Mouse (Mus musculus) liver, embryonic 12.5 days (tissue): ENCODE data around the gene Dscam. TPM values are rescaled to one million over a fixed set of nuclear protein-coding genes. Genes with fewer than 3 reads are reported as not detected.
"Not testable (repeated sequence)": the region's sequence is repeated elsewhere in the genome, so short reads cannot be mapped to it uniquely, and the experiment has no call there.

Experiments
- ATAC-seq: fragments of 200-750 bp; cut with Nextera tagmentation; 2 replicates; pipeline ENCODE4 v1.8.0; 2017; ENCODE audit warnings: moderate number of reproducible peaks, mild to moderate bottlenecking, moderate library complexity
- H3K27ac ChIP-seq: fragments of 300-500 bp; sonication (generic); 2 replicates; pipeline ENCODE4 v1.5.1; 2016; ENCODE audit warnings: mild to moderate bottlenecking
- H3K27me3 ChIP-seq: fragments of 300-500 bp; sonication (generic); replicated peaks from 2 replicates; pipeline ENCODE4 v1.6.1; 2016; ENCODE audit warnings: mild to moderate bottlenecking, moderate library complexity
- H3K36me3 ChIP-seq: fragments of 300-500 bp; sonication (generic); 2 replicates; pipeline ENCODE4 v1.6.1; 2016; ENCODE audit warnings: mild to moderate bottlenecking, moderate library complexity
- H3K4me1 ChIP-seq: fragments of 300-500 bp; sonication (generic); 2 replicates; pipeline ENCODE4 v1.6.1; 2016
- H3K4me2 ChIP-seq: fragments of 300-500 bp; sonication (generic); 2 replicates; pipeline ENCODE4 v1.6.1; 2016; ENCODE audit warnings: mild to moderate bottlenecking, moderate library complexity
- H3K4me3 ChIP-seq: fragments of 300-500 bp; sonication (generic); 2 replicates; pipeline ENCODE4 v1.5.1; 2016; ENCODE audit warnings: mild to moderate bottlenecking, moderate library complexity
- H3K9ac ChIP-seq: fragments of 300-500 bp; sonication (generic); 2 replicates; pipeline ENCODE4 v1.6.1; 2016; ENCODE audit warnings: mild to moderate bottlenecking, moderate library complexity
- H3K9me3 ChIP-seq: fragments of 300-500 bp; sonication (generic); replicated peaks from 2 replicates; pipeline ENCODE4 v1.6.1; 2016; ENCODE audit warnings: mild to moderate bottlenecking, moderate library complexity
- WGBS: fragments of 180-500 bp; shearing (Covaris S2); methylation state at CpG from one replicate; pipeline ENCODE4 v1.1.7; 2016; ENCODE audit not compliant: insufficient replicate concordance; 5-methylcytosine and 5-hydroxymethylcytosine counted together
- polyA plus RNA-seq: library from polyadenylated mRNA; unstranded; fragments of >200 nt; fragmentation: Nextera tagmentation; extraction: Ambion mirVana; gene quantifications from 2 replicates; pipeline ENCODE4 v1.2.1, GENCODE M21; 2016

Gene Dscam
- polyA plus RNA-seq, 1 experiment from 2014 or later = not detected

DNA sequence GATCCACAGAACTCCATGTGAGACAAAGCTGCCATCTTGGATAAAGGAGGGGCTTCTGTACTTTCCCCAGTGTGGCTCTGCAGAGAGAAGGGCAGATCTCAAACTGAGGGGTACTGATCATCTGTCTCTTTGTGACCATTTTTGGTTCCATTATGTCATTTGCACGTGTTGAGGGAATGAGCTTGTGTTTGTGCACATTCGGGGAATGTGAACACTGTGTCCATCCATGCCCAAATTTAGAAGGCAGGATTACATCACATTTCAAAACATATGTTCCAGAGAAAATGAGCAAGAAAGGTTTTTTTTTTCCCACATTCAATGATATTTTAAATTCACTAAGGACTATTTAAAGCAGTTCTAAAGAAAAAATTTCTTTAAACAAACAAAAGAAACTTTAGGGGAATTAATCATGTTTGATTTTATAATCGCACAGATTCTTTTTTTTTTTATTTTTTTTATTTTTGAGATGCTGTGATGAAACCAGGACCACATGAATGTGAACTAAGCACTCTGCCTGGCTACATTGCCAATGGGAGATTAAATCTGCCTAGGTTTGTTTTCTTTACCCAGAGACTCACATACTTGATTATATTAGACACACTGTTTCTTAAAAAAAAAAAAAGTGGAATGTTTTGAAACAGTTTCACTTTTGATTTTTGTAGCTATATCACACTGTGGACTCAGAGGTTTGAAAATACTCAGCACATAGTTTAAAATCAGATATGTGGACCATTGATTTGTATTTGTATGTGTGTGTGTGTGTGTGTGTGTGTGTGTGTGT is 269.1 kb downstream of the Dscam start:
- no peak overlapping the region for H3K27ac ChIP-seq
- H3K4me3 ChIP-seq = no peak overlapping the region
- H3K9ac ChIP-seq = no peak overlapping the region
- no peak for ATAC-seq
- H3K27me3 ChIP-seq = no peaks in the 10 kb centered on the region
- peaks cover 48% of the 10 kb centered on the region for H3K4me1 ChIP-seq
- H3K4me2 ChIP-seq = no peak overlapping the region
- no peaks in the 10 kb centered on the region for H3K36me3 ChIP-seq
- H3K9me3 ChIP-seq = no peaks in the 10 kb centered on the region
- 72% methylated on average over 3 of the region's 3 CpGs for WGBS

DNA sequence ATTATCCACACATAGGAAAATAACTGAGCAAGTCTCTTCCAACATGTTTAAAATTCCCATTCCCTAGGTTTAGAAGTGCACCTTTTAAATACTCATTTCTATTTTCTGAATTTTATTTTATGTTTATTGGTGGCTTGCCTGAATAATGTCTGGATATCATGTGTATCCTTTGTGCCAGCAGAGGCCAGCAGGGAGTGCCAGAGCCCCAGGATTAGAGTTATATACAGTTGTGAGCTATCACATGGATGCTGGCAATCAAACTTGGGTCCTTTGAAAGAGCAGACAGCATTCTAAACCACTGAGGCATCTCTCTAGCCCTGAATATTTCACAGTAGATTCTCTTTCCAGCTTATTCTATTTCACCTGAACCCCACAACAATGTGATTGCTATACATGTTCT is 271.2 kb downstream of the Dscam start:
- ATAC-seq = no peak
- H3K36me3 ChIP-seq = no peaks in the 10 kb centered on the region
- H3K4me3 ChIP-seq = no peak overlapping the region
- no peaks in the 10 kb centered on the region for H3K9me3 ChIP-seq
- H3K9ac ChIP-seq = no peak overlapping the region
- peaks cover 27% of the 10 kb centered on the region for H3K4me1 ChIP-seq
- no peaks in the 10 kb centered on the region for H3K27me3 ChIP-seq
- H3K27ac ChIP-seq = no peak overlapping the region
- no peak overlapping the region for H3K4me2 ChIP-seq

DNA sequence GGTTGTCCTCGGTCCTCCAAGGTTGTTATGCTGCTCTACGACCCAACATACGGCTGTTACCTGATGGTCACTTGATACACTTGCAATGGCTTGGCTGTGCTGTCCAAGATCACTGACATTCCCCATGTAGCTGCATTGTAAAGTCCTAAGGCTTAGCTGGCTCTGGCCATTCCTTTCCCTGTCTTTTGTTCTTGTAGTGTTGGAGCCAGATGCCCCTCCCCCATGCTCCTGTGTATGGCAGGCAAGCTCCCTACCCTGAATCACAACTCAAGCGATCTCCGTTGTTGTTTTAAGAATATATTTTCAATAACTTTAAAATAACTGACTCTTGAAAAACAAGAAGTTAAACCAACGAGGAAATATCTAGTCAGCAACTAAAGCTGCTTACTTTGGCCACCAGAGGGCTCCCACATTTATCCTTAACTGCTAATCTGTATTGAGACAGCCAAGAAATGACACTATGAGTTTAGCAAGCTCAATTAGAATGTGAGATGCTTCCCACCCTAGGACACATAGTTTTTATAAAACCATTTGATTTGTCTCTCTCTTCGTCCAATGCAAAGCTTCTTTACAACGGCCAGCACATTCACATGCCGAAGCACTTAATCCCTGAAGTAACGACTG is 273.9 kb downstream of the Dscam start:
- WGBS = 50% methylated on average over 10 of the region's 10 CpGs
- no peaks in the 10 kb centered on the region for H3K27me3 ChIP-seq
- ATAC-seq = no peak

DNA sequence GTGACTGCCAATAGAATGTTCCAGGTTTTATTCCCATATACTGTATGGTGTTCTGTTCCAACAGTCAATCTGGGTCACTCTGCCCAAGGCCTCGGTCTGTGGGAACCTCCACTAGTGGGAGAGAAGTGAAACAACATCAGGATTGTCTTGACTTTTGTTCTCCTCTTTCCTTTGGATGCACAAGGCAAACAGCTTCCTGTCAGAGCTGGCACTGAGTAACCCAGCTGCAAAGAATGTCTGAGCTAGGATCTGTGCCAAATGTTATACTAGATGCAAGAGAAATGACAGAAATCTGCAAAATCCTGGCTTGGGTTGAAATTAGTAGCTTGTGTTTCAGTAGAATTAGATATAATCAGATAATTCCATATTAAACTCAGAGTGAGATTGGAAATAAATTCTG is 282.5 kb downstream of the Dscam start:
- Histone ChIP-seq H3K4me1 (no peaks in the 10 kb centered on the region), H3K27me3 (no peaks in the 10 kb centered on the region), H3K9ac (no peak overlapping the region), H3K36me3 (no peaks in the 10 kb centered on the region), H3K27ac (no peak overlapping the region), H3K4me2 (no peak overlapping the region), H3K9me3 (no peaks in the 10 kb centered on the region), H3K4me3 (no peak overlapping the region)
- no peak for ATAC-seq
- 47% methylated on average over 1 of the region's 1 CpGs for WGBS

More for the DNA sequence above, 273.9 kb downstream of the Dscam start:
- no peak overlapping the region for H3K4me2 ChIP-seq
- H3K9ac ChIP-seq = no peak overlapping the region
- H3K36me3 ChIP-seq = no peaks in the 10 kb centered on the region
- H3K4me1 ChIP-seq = no peaks in the 10 kb centered on the region; the same call in 1 of the 2 replicates
- H3K9me3 ChIP-seq = no peaks in the 10 kb centered on the region
- H3K27ac ChIP-seq = no peak overlapping the region
- no peak overlapping the region for H3K4me3 ChIP-seq

DNA sequence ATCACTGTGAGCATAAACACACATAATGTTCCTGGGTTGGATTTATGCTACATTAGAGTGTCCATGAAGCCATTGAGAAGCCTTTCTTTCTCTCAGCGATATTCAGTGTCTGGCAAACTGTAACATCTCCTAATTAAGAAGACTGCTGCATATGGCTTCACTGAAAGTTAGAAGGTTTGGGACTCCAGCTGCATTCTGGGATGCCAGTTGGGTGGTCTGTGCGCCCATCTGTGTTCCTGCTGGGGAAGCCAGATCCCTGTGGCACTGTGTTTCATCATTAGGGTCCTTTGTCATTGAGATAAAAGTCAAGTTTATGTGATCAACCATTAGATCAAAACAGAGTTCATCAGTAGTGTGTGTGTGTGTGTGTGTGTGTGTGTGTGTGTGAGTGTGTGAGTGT is 284.7 kb downstream of the Dscam start:
- Histone ChIP-seq H3K27me3 (no peaks in the 10 kb centered on the region), H3K27ac (no peak overlapping the region), H3K9ac (no peak overlapping the region), H3K4me2 (no peak overlapping the region), H3K4me3 (no peak overlapping the region), H3K36me3 (no peaks in the 10 kb centered on the region), H3K9me3 (no peaks in the 10 kb centered on the region), H3K4me1 (no peaks in the 10 kb centered on the region)
- ATAC-seq = no peak
- WGBS = 54% methylated on average over 2 of the region's 2 CpGs

GRCm38 (mm10) chr16:96884590-96884989 is 286.0 kb downstream of the Dscam start:
- not testable (repeated sequence) for H3K27me3 ChIP-seq, H3K9ac ChIP-seq, ATAC-seq, H3K4me1 ChIP-seq, H3K4me3 ChIP-seq, H3K4me2 ChIP-seq, H3K9me3 ChIP-seq, H3K27ac ChIP-seq, H3K36me3 ChIP-seq
- WGBS = 65% methylated on average over 3 of the region's 3 CpGs

DNA sequence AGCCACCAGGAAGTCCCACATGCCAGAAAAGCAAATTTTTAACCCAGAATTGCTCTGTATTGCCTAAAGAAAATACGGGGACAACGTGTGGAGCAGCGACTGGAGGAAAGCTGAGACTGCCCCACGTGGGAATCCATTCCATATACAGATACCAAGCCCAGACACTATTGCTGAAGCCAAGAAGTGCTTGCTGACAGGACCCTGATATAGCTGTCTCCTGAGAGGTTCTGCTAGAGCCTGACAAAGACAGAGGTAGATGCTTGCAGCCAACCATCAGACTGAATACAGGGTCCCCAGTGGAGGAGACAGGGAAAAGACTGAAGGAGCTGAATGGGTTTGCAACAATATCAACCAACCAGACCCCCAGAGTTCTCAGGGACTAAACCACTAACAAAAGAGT is 293.3 kb downstream of the Dscam start:
- Histone ChIP-seq H3K4me2 (no peak overlapping the region), H3K27me3 (no peaks in the 10 kb centered on the region), H3K9me3 (no peaks in the 10 kb centered on the region), H3K4me3 (no peak overlapping the region), H3K27ac (no peak overlapping the region), H3K36me3 (no peaks in the 10 kb centered on the region), H3K9ac (no peak overlapping the region), H3K4me1 (no peaks in the 10 kb centered on the region)
- 53% methylated on average over 4 of the region's 4 CpGs for WGBS
- ATAC-seq = no peak

- Histone ChIP-seq H3K27ac (no peak overlapping the region), H3K9ac (no peak overlapping the region), H3K4me3 (no peak overlapping the region), H3K27me3 (no peaks in the 10 kb centered on the region), H3K4me1 (no peaks in the 10 kb centered on the region), H3K4me2 (no peak overlapping the region), H3K36me3 (no peaks in the 10 kb centered on the region), H3K9me3 (no peaks in the 10 kb centered on the region)
- WGBS = 69% methylated on average over 7 of the region's 7 CpGs
- ATAC-seq = no peak
Measured at GRCm38 (mm10) chr16:96872799-96873198, 297.8 kb downstream of the Dscam start.

DNA sequence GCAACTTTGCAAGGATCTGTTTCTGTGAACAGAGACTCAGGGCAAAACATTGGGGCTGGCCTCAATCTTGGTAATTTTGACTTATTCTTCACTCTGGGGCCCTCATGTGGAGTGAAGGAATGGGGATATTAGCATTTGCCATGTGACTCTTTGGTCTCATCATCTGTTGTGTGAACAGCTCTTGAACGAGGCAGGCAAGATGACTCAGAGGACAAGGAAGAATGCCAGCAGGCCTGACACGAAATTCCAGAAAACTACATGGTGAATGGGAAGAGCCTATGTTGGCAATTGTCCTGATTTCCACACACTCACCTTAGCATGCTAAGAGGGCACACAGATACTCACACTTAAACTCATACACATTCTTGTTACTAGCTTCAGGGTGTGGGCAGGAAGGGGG is 313.0 kb downstream of the Dscam start:
- no peak overlapping the region for H3K4me3 ChIP-seq
- 32% methylated on average over 2 of the region's 2 CpGs for WGBS
- H3K27ac ChIP-seq = no peak overlapping the region
- no peaks in the 10 kb centered on the region for H3K4me1 ChIP-seq
- no peaks in the 10 kb centered on the region for H3K27me3 ChIP-seq
- no peak for ATAC-seq
- H3K9me3 ChIP-seq = no peaks in the 10 kb centered on the region
- no peaks in the 10 kb centered on the region for H3K36me3 ChIP-seq
- no peak overlapping the region for H3K9ac ChIP-seq
- no peak overlapping the region for H3K4me2 ChIP-seq

DNA sequence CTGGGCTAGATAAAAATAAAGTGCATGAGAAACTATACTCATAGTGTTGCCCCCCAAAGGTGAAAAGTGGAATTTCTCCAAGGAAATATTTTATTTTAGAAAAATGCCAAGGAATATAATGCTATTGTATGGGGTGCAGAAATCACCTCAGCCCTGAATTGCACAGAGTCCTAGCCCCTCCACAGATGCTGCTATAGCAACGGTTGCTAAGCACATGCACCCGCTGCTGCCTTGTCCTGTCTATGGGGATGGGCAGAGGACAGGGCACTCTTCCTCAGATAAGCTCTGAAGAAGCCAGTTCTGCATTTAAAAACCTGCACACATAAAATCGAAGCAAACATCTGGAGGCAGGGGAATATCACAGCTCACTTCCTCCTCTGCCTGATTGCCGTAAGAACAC is 315.5 kb downstream of the Dscam start:
- no peak for ATAC-seq
- Histone ChIP-seq H3K4me3 (no peak overlapping the region), H3K27me3 (no peaks in the 10 kb centered on the region), H3K27ac (no peak overlapping the region), H3K9ac (no peak overlapping the region), H3K9me3 (no peaks in the 10 kb centered on the region), H3K36me3 (no peaks in the 10 kb centered on the region), H3K4me2 (no peak overlapping the region), H3K4me1 (no peaks in the 10 kb centered on the region)
- WGBS = 41% methylated on average over 4 of the region's 4 CpGs

GRCm38 (mm10) chr16:96852383-96852782 is 318.2 kb downstream of the Dscam start:
- H3K9ac ChIP-seq = no peak overlapping the region
- H3K4me2 ChIP-seq = no peak overlapping the region
- 14% methylated on average over 4 of the region's 4 CpGs for WGBS
- H3K27me3 ChIP-seq = no peaks in the 10 kb centered on the region
- no peaks in the 10 kb centered on the region for H3K9me3 ChIP-seq
- H3K36me3 ChIP-seq = no peaks in the 10 kb centered on the region
- no peak overlapping the region for H3K4me3 ChIP-seq
- no peak for ATAC-seq
- no peak overlapping the region for H3K27ac ChIP-seq
- H3K4me1 ChIP-seq = no peaks in the 10 kb centered on the region

- no peak overlapping the region for H3K4me2 ChIP-seq
- no peaks in the 10 kb centered on the region for H3K36me3 ChIP-seq
- H3K4me3 ChIP-seq = no peak overlapping the region
- H3K27ac ChIP-seq = no peak overlapping the region
- no peak for ATAC-seq
- 61% methylated on average over 6 of the region's 6 CpGs for WGBS
- H3K9me3 ChIP-seq = no peaks in the 10 kb centered on the region
- H3K9ac ChIP-seq = no peak overlapping the region
- no peaks in the 10 kb centered on the region for H3K4me1 ChIP-seq
- no peaks in the 10 kb centered on the region for H3K27me3 ChIP-seq
Measured at GRCm38 (mm10) chr16:96848916-96849315, 321.6 kb downstream of the Dscam start.

- Histone ChIP-seq H3K4me1 (no peaks in the 10 kb centered on the region), H3K36me3 (no peaks in the 10 kb centered on the region), H3K4me2 (no peak overlapping the region), H3K9me3 (no peaks in the 10 kb centered on the region), H3K27ac (no peak overlapping the region), H3K9ac (no peak overlapping the region), H3K4me3 (no peak overlapping the region), H3K27me3 (no peaks in the 10 kb centered on the region; the same call in 1 of the 2 replicates)
- WGBS = 52% methylated on average over 1 of the region's 1 CpGs
- no peak for ATAC-seq
Measured at GRCm38 (mm10) chr16:96846585-96846984, 324.0 kb downstream of the Dscam start.
